Mouse (Mus musculus): Measurements from ENCODE around the gene Pabpc4. TPM values are rescaled to one million over a fixed set of nuclear protein-coding genes. Genes with fewer than 3 reads are reported as not detected.
"Not testable (repeated sequence)": the region's sequence is repeated elsewhere in the genome, so short reads cannot be mapped to it uniquely, and the experiment has no call there.

Pabpc4 gene
- polyA plus RNA-seq, 1 experiment = 175 TPM

- H3K27me3 ChIP-seq (ENCODE audit: control insufficient read depth, insufficient read depth, insufficient read length) = no peaks in the 10 kb centered on the region
- no peak overlapping the region for H3K4me3 ChIP-seq (ENCODE audit: insufficient read depth, poor library complexity, severe bottlenecking)
- no peaks in the 10 kb centered on the region for H3K79me2 ChIP-seq (ENCODE audit: control insufficient read depth, insufficient read depth)
- H3K36me3 ChIP-seq (ENCODE audit: control insufficient read depth, insufficient read depth) = no peaks in the 10 kb centered on the region
- H3K79me3 ChIP-seq (ENCODE audit: low read depth) = no peaks in the 10 kb centered on the region
- H3ac ChIP-seq (ENCODE audit: control insufficient read depth, insufficient read length, low read depth) = no peak overlapping the region
- TF ChIP-seq MYOD1 (IDR thresholded peaks at IDR 0.05; ENCODE audit: control insufficient read depth, insufficient read length, low read depth) (no peak), USF1 (IDR thresholded peaks at IDR 0.05; ENCODE audit: low read depth) (no peak), CTCF (IDR thresholded peaks at IDR 0.05; ENCODE audit: control insufficient read depth, insufficient read depth, insufficient read length) (no peak), MAX (IDR thresholded peaks at IDR 0.05) (no peak), FOSL1 (IDR thresholded peaks at IDR 0.05; ENCODE audit: insufficient read depth, low read length, poor library complexity, severe bottlenecking) (no peak), CEBPB (IDR thresholded peaks at IDR 0.05; ENCODE audit: low read depth) (no peak), MYOG (IDR thresholded peaks at IDR 0.05; ENCODE audit: control insufficient read depth, extremely low read depth, insufficient read length) (no peak)
Measured at GRCm38 (mm10) chr4:123313010-123313409, 50.9 kb downstream of the Pabpc4 start.

GRCm38 (mm10) chr4:123314497-123314896, 52.3 kb downstream of the Pabpc4 start:
- no peaks in the 10 kb centered on the region for H3K27me3 ChIP-seq (ENCODE audit: control insufficient read depth, insufficient read depth, insufficient read length)
- no peak overlapping the region for H3ac ChIP-seq (ENCODE audit: control insufficient read depth, insufficient read length, low read depth)
- H3K36me3 ChIP-seq (ENCODE audit: control insufficient read depth, insufficient read depth) = no peaks in the 10 kb centered on the region
- no peaks in the 10 kb centered on the region for H3K79me2 ChIP-seq (ENCODE audit: control insufficient read depth, insufficient read depth)
- H3K79me3 ChIP-seq (ENCODE audit: low read depth) = no peaks in the 10 kb centered on the region
- no peak overlapping the region for H3K4me3 ChIP-seq (ENCODE audit: insufficient read depth, poor library complexity, severe bottlenecking)
- TF ChIP-seq CTCF (IDR thresholded peaks at IDR 0.05; ENCODE audit: control insufficient read depth, insufficient read depth, insufficient read length) (no peak), USF1 (IDR thresholded peaks at IDR 0.05; ENCODE audit: low read depth) (no peak), MAX (IDR thresholded peaks at IDR 0.05) (no peak), FOSL1 (IDR thresholded peaks at IDR 0.05; ENCODE audit: insufficient read depth, low read length, poor library complexity, severe bottlenecking) (no peak), CEBPB (IDR thresholded peaks at IDR 0.05; ENCODE audit: low read depth) (no peak), MYOD1 (IDR thresholded peaks at IDR 0.05; ENCODE audit: control insufficient read depth, insufficient read length, low read depth) (no peak), MYOG (IDR thresholded peaks at IDR 0.05; ENCODE audit: control insufficient read depth, extremely low read depth, insufficient read length) (no peak)

GRCm38 (mm10) chr4:123322910-123323309, 60.8 kb downstream of the Pabpc4 start:
- H3K79me3 ChIP-seq (ENCODE audit: low read depth); H3K36me3 ChIP-seq (ENCODE audit: control insufficient read depth, insufficient read depth); H3ac ChIP-seq (ENCODE audit: control insufficient read depth, insufficient read length, low read depth); H3K27me3 ChIP-seq (ENCODE audit: control insufficient read depth, insufficient read depth, insufficient read length); H3K79me2 ChIP-seq (ENCODE audit: control insufficient read depth, insufficient read depth); H3K4me3 ChIP-seq (ENCODE audit: insufficient read depth, poor library complexity, severe bottlenecking): not testable (repeated sequence)

GRCm38 (mm10) chr4:123323534-123323933, 61.4 kb downstream of the Pabpc4 start, which contains the start of gene Oxct2a:
Gene Oxct2a (minus strand): TSS chr4:123323634.
- no peak for TF ChIP-seq MYOG (IDR thresholded peaks at IDR 0.05; ENCODE audit: control insufficient read depth, extremely low read depth, insufficient read length)
- TF ChIP-seq CTCF (IDR thresholded peaks at IDR 0.05; ENCODE audit: control insufficient read depth, insufficient read depth, insufficient read length) = no peak
- TF ChIP-seq MAX (IDR thresholded peaks at IDR 0.05) = no peak
- no peak for TF ChIP-seq USF1 (IDR thresholded peaks at IDR 0.05; ENCODE audit: low read depth)
- TF ChIP-seq FOSL1 (IDR thresholded peaks at IDR 0.05; ENCODE audit: insufficient read depth, low read length, poor library complexity, severe bottlenecking) = no peak
- no peak for TF ChIP-seq CEBPB (IDR thresholded peaks at IDR 0.05; ENCODE audit: low read depth)
- TF ChIP-seq MYOD1 (IDR thresholded peaks at IDR 0.05; ENCODE audit: control insufficient read depth, insufficient read length, low read depth) = no peak
- no peaks in the 10 kb centered on the region for H3K79me2 ChIP-seq (ENCODE audit: control insufficient read depth, insufficient read depth)
- H3K27me3 ChIP-seq (ENCODE audit: control insufficient read depth, insufficient read depth, insufficient read length) = no peaks in the 10 kb centered on the region
- no peak within 1 kb of the TSS for H3ac ChIP-seq (ENCODE audit: control insufficient read depth, insufficient read length, low read depth)
- H3K79me3 ChIP-seq (ENCODE audit: low read depth) = no peaks in the 10 kb centered on the region
- no peak within 1 kb of the TSS for H3K4me3 ChIP-seq (ENCODE audit: insufficient read depth, poor library complexity, severe bottlenecking)
- H3K36me3 ChIP-seq (ENCODE audit: control insufficient read depth, insufficient read depth) = no peaks in the 10 kb centered on the region

GRCm38 (mm10) chr4:123326087-123326486, 63.9 kb downstream of the Pabpc4 start:
- Histone ChIP-seq H3K4me3 (ENCODE audit: insufficient read depth, poor library complexity, severe bottlenecking) (no peak overlapping the region), H3K27me3 (ENCODE audit: control insufficient read depth, insufficient read depth, insufficient read length) (no peaks in the 10 kb centered on the region), H3ac (ENCODE audit: control insufficient read depth, insufficient read length, low read depth) (no peak overlapping the region), H3K79me3 (ENCODE audit: low read depth) (no peaks in the 10 kb centered on the region), H3K36me3 (ENCODE audit: control insufficient read depth, insufficient read depth) (no peaks in the 10 kb centered on the region), H3K79me2 (ENCODE audit: control insufficient read depth, insufficient read depth) (no peaks in the 10 kb centered on the region)
- TF ChIP-seq CTCF (IDR thresholded peaks at IDR 0.05; ENCODE audit: control insufficient read depth, insufficient read depth, insufficient read length) = no peak
- TF ChIP-seq USF1 (IDR thresholded peaks at IDR 0.05; ENCODE audit: low read depth) = no peak
- no peak for TF ChIP-seq MYOD1 (IDR thresholded peaks at IDR 0.05; ENCODE audit: control insufficient read depth, insufficient read length, low read depth)
- no peak for TF ChIP-seq MYOG (IDR thresholded peaks at IDR 0.05; ENCODE audit: control insufficient read depth, extremely low read depth, insufficient read length)
- TF ChIP-seq MAX (IDR thresholded peaks at IDR 0.05) = no peak
- no peak for TF ChIP-seq FOSL1 (IDR thresholded peaks at IDR 0.05; ENCODE audit: insufficient read depth, low read length, poor library complexity, severe bottlenecking)

GRCm38 (mm10) chr4:123327630-123328029, 65.5 kb downstream of the Pabpc4 start:
- Histone ChIP-seq H3K4me3 (ENCODE audit: insufficient read depth, poor library complexity, severe bottlenecking) (no peak overlapping the region), H3K79me2 (ENCODE audit: control insufficient read depth, insufficient read depth) (no peaks in the 10 kb centered on the region), H3K27me3 (ENCODE audit: control insufficient read depth, insufficient read depth, insufficient read length) (no peaks in the 10 kb centered on the region), H3K36me3 (ENCODE audit: control insufficient read depth, insufficient read depth) (no peaks in the 10 kb centered on the region), H3ac (ENCODE audit: control insufficient read depth, insufficient read length, low read depth) (no peak overlapping the region), H3K79me3 (ENCODE audit: low read depth) (no peaks in the 10 kb centered on the region)
- no peak for TF ChIP-seq FOSL1 (IDR thresholded peaks at IDR 0.05; ENCODE audit: insufficient read depth, low read length, poor library complexity, severe bottlenecking)

All from C2C12 (cell line).